Mouse (Mus musculus) MEL (cell line): Measurements from ENCODE around the gene Baiap2l1.

ENCODE experiments used
- CTCF ChIP-seq, 3 experiments: IDR thresholded peaks in 2 of 3; conservative IDR thresholded peaks in 1 of 3; 2 replicates each; pipeline ENCODE4 v1.5.1; 2011 to 2012; ENCODE audit warnings: low read length in 3 of 3, low read depth in 2 of 3, mild to moderate bottlenecking in 2 of 3, improper control_type of control experiment in 1 of 3, inconsistent platforms in 1 of 3, mixed read lengths in 1 of 3, moderate library complexity in 1 of 3; ENCODE audit not compliant: control insufficient read depth in 1 of 3, insufficient read depth in 1 of 3, poor library complexity in 1 of 3, severe bottlenecking in 1 of 3
- EP300 ChIP-seq, 2 experiments: IDR thresholded peaks; 2 replicates each; pipeline ENCODE4 v1.6.1; 2011; ENCODE audit warnings: improper control_type of control experiment in 2 of 2, low read length in 2 of 2, low read depth in 1 of 2, mild to moderate bottlenecking in 1 of 2
- NRF1 ChIP-seq: IDR thresholded peaks from 2 replicates; pipeline ENCODE4 v1.6.1; 2014; ENCODE audit warnings: low read depth, mild to moderate bottlenecking, inconsistent platforms, low read length, improper control_type of control experiment, moderate library complexity; ENCODE audit not compliant: poor library complexity, insufficient read depth, severe bottlenecking
- POLR2A ChIP-seq, 2 experiments: IDR thresholded peaks; 2 replicates each; pipeline ENCODE4 v1.6.1; 2011 to 2012; ENCODE audit warnings: low read length in 2 of 2, mild to moderate bottlenecking in 2 of 2, control low read depth in 1 of 2, improper control_type of control experiment in 1 of 2, low read depth in 1 of 2, moderate library complexity in 1 of 2; ENCODE audit not compliant: control insufficient read depth in 1 of 2, insufficient read depth in 1 of 2, poor library complexity in 1 of 2

DNA sequence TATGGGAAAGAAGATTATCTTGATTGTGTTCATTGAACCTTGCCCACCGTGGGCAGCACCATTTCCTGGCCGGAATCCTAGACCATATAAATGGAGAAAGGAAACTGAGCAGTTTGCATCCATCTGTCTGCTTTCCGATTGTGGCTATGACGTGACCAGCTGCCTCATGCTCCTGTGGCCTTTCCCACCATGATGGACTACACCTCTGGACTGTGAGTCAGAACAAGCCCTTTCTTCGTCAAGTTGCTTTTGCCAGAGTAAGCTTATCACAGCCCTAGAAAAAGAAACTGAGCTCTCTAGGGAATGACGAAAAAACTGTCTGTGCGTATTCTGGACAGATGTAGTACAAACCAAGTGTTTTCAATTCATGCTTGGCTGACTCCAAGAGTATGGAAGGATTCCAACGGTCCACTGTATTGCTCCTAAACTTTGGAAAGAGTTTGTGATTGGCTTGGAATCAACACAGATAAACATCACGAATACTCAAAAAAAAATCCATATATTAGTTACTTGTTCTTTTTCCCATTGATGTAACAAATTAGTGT lies 10.8 kb upstream of the Baiap2l1 start:
- TF ChIP-seq CTCF (IDR thresholded peaks at IDR 0.05 in 2 of 3, conservative IDR thresholded peaks at IDR 0.05 in 1 of 3; ENCODE audit: control insufficient read depth in 1 of 3, insufficient read depth in 1 of 3, low read depth in 2 of 3, low read length in 3 of 3, poor library complexity in 1 of 3, severe bottlenecking in 1 of 3) (no peak), EP300 (IDR thresholded peaks at IDR 0.05; ENCODE audit: low read depth in 1 of 2, low read length in 2 of 2) (no peak), NRF1 (no peak), POLR2A (IDR thresholded peaks at IDR 0.05; ENCODE audit: control insufficient read depth in 1 of 2, insufficient read depth in 1 of 2, low read depth in 1 of 2, low read length in 2 of 2, poor library complexity in 1 of 2) (no peak)
